In the genomic region with DNA sequence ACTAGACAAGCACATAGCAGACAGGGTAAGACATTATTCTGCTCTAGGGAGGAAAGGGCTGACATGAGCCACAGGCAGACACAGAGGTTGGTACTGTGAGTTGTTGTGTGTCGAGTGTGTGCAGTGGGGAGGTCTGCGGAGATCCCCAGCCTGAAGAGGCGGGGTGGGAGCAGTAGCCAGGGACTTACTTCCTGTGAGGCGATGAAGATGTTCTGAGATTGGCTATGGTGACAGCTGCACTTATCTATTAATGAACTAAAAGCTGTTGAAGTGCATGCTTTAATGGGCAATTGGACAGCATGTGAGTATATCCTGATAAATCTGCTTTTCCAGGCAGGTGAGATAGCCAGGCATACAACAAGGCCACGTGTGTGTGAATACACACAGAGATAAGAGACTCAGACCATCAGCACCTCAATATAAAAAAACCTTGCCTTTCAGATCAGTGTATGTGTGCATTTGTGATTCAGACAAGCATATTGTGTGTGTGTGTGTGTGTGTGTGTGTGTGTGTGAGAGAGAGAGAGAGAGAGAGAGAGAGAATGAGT, we compare ENCODE assay signal across 27 mouse cellular contexts. TPM values are rescaled to one million over a fixed set of nuclear protein-coding genes. Genes with fewer than 3 reads are reported as not detected.
A peak's percentile ranks its signal among the peaks of the same experiment; 100 is the strongest.
DNase-seq lines count a peak whose midpoint lies in the region; ATAC-seq lines count a peak whose summit lies in the region.
"Had no signal": no experiment of that assay in that cellular context is flagged by ENCODE, and none has a peak within 500 bp of the region (broad histone marks: within the 10 kb centered on the region; RNA-seq: fewer than 3 reads in every experiment).

No protein-coding gene starts in this region.

- H3K36me3 ChIP-seq in liver, embryonic 11.5 days (ENCODE audit: control insufficient read depth, insufficient read depth, low read length), result no peaks in the 10 kb centered on the region
- no peaks in the 10 kb centered on the region for H3K36me3 ChIP-seq in liver, embryonic 12.5 days
- no peaks in the 10 kb centered on the region for H3K36me3 ChIP-seq in liver, embryonic 16.5 days (ENCODE audit: control insufficient read depth, insufficient read depth)
- H3K36me3 ChIP-seq: embryonic facial prominence, embryonic 10.5 days; embryonic facial prominence, embryonic 13.5 days; forebrain, embryonic 12.5 days; forebrain, embryonic 15.5 days; hindbrain, embryonic 13.5 days had no signal

- no peak overlapping the region for H3K4me3 ChIP-seq in liver, embryonic 11.5 days (ENCODE audit: low read depth, low read length)
- no peak overlapping the region for H3K4me3 ChIP-seq in liver, embryonic 12.5 days
- no peak overlapping the region for H3K4me3 ChIP-seq in liver, embryonic 16.5 days (ENCODE audit: low read depth, low read length)
- H3K4me3 ChIP-seq: embryonic facial prominence, embryonic 10.5 days; embryonic facial prominence, embryonic 13.5 days; erythroblast, embryonic 14.5 days; forebrain, embryonic 12.5 days; forebrain, embryonic 15.5 days; heart, adult 2 months; hindbrain, embryonic 13.5 days had no signal

- H3K9me3 ChIP-seq in liver, embryonic 11.5 days (ENCODE audit: control insufficient read depth, low read length), result no peaks in the 10 kb centered on the region
- no peaks in the 10 kb centered on the region for H3K9me3 ChIP-seq in liver, embryonic 12.5 days (replicated peaks)
- no peaks in the 10 kb centered on the region for H3K9me3 ChIP-seq in liver, embryonic 16.5 days (replicated peaks; ENCODE audit: control insufficient read depth, low read length)
- H3K9me3 ChIP-seq: embryonic facial prominence, embryonic 10.5 days; embryonic facial prominence, embryonic 13.5 days; forebrain, embryonic 12.5 days; forebrain, embryonic 15.5 days; hindbrain, embryonic 13.5 days had no signal

- ATAC-seq in liver, embryonic 11.5 days (replicated peaks; ENCODE audit: low FRiP score), result 0 out of 2 replicates have a peak, but pooled peaks have one; percentile 39
- peak; percentile 45; the same call in 1 of the 2 replicates for ATAC-seq in liver, embryonic 12.5 days
- peak; percentile 35; the same call in 1 of the 2 replicates for ATAC-seq in liver, embryonic 16.5 days (ENCODE audit: low read depth)
- ATAC-seq: forebrain, embryonic 15.5 days; hindbrain, embryonic 16.5 days; inflammation-experienced regulatory T-cells, adult 6 months had no signal

- H3K4me1 ChIP-seq in liver, embryonic 11.5 days (replicated peaks; ENCODE audit: control insufficient read depth, insufficient read depth, low read length), result peaks cover 7% of the 10 kb centered on the region
- peaks cover 43% of the 10 kb centered on the region for H3K4me1 ChIP-seq in liver, embryonic 12.5 days
- peaks cover 13% of the 10 kb centered on the region for H3K4me1 ChIP-seq in liver, embryonic 16.5 days (ENCODE audit: control insufficient read depth, low read depth, low read length)

- WGBS in liver, embryonic 11.5 days, result 59% methylated on average over 5 of the region's 5 CpGs
- WGBS in liver, embryonic 12.5 days (ENCODE audit: insufficient replicate concordance), result 35% methylated on average over 5 of the region's 5 CpGs
- WGBS in liver, embryonic 16.5 days (ENCODE audit: insufficient replicate concordance), result 36% methylated on average over 5 of the region's 5 CpGs

- H3K27me3 ChIP-seq in liver, embryonic 11.5 days (replicated peaks; ENCODE audit: control insufficient read depth, insufficient read depth, low read length), result 0 out of 2 replicates have a peak, but pooled peaks cover 2% of the 10 kb centered on the region
- H3K27me3 ChIP-seq in liver, embryonic 12.5 days (replicated peaks), result peaks cover 41% of the 10 kb centered on the region
- H3K27me3 ChIP-seq in liver, embryonic 16.5 days (ENCODE audit: control insufficient read depth, insufficient read depth, low read depth, low read length), result no peaks in the 10 kb centered on the region; the same call in 1 of the 2 replicates
- H3K27me3 ChIP-seq: embryonic facial prominence, embryonic 13.5 days; forebrain, embryonic 15.5 days had no signal

- H3K9ac ChIP-seq in liver, embryonic 11.5 days (ENCODE audit: low read depth, low read length), result no peak overlapping the region
- H3K9ac ChIP-seq in liver, embryonic 12.5 days, result no peak overlapping the region
- no peak overlapping the region for H3K9ac ChIP-seq in liver, embryonic 16.5 days (ENCODE audit: low read depth, low read length)
- H3K9ac ChIP-seq: embryonic facial prominence, embryonic 13.5 days; forebrain, embryonic 12.5 days; forebrain, embryonic 15.5 days; hindbrain, embryonic 13.5 days had no signal

- H3K4me2 ChIP-seq in liver, embryonic 11.5 days, result no peak overlapping the region
- H3K4me2 ChIP-seq in liver, embryonic 12.5 days, result no peak overlapping the region
- H3K4me2 ChIP-seq in liver, embryonic 16.5 days (ENCODE audit: low read depth, low read length), result no peak overlapping the region
- H3K4me2 ChIP-seq: embryonic facial prominence, embryonic 13.5 days; forebrain, embryonic 12.5 days; forebrain, embryonic 15.5 days; heart, embryonic 11.5 days; hindbrain, embryonic 13.5 days had no signal

- no peak for DNase-seq in liver, embryonic 11.5 days (ENCODE audit: low spot score)
- DNase-seq in liver (no peak), MN1 (ENCODE audit: low spot score) (no peak)
- no peak for DNase-seq in layer of hippocampus, postnatal 14 days (ENCODE audit: low spot score in 2 of 2)
- no peak for DNase-seq in thymus, postnatal 36 days
- DNase-seq: adrenal gland, adult 2 months; adrenal gland, postnatal 14 days; B cell, adult 2 months; cerebellum, adult 11-12 months; cerebellum, adult 8-10 months; cerebellum, postnatal 10 days; cerebellum, postnatal 36 days; embryo, embryonic 11 days; gastrocnemius, postnatal 25 days; heart, adult 2 months had no signal

- H3K27ac ChIP-seq in liver, embryonic 11.5 days (ENCODE audit: low read depth, low read length), result no peak overlapping the region
- H3K27ac ChIP-seq in liver, embryonic 12.5 days, result no peak overlapping the region
- H3K27ac ChIP-seq in liver, embryonic 16.5 days (ENCODE audit: low read length), result no peak overlapping the region
- H3K27ac ChIP-seq: embryonic facial prominence, embryonic 10.5 days; embryonic facial prominence, embryonic 13.5 days; forebrain, embryonic 12.5 days; forebrain, embryonic 15.5 days; heart, adult 2 months; hindbrain, embryonic 13.5 days had no signal

RNA-seq across cellular contexts. Expression of gene Olfm1, which starts 45.5 kb away (rescaled TPM):
- polyA plus RNA-seq in liver, embryonic 11.5 days (2014; fragmentation: Nextera tagmentation; extraction: Ambion mirVana), result 8.8 and 9.4 TPM in 2 replicates
- 2.9 and 3.3 TPM in 2 replicates for polyA plus RNA-seq in liver, embryonic 12.5 days (2016; fragmentation: Nextera tagmentation; extraction: Ambion mirVana)
- polyA plus RNA-seq in liver, embryonic 16.5 days (2015; fragmentation: Nextera tagmentation; extraction: Ambion mirVana), result 0.72 and 0.89 TPM in 2 replicates
- total RNA-seq in layer of hippocampus, postnatal 14 days (2021), result 1,000 to 10,000 TPM; 1,124 to 1,184 TPM
- total RNA-seq: hematopoietic stem cell, adult 5-6 weeks had no signal
